Mouse (Mus musculus): Measurements from ENCODE around the gene Mtfr2. TPM values are rescaled to one million over a fixed set of nuclear protein-coding genes. Genes with fewer than 3 reads are reported as not detected.

Mtfr2 gene
- total RNA-seq, 2 experiments from 2014 or later = 1.8 to 2.4 TPM

GRCm38 (mm10) chr10:20377621-20378020 lies 30.1 kb downstream of the Mtfr2 start:
- DNase-seq (ENCODE audit: low spot score in 2 of 2) = no peak

GRCm38 (mm10) chr10:20379071-20379735 lies 31.6 kb downstream of the Mtfr2 start:
- DNase-seq (ENCODE audit: low spot score in 2 of 2) = peak in 1 of 2 experiments; percentile 18

- DNase-seq (ENCODE audit: low spot score in 2 of 2) = no peak
Observed at GRCm38 (mm10) chr10:20380798-20381197, 33.2 kb downstream of the Mtfr2 start.

- no peak for DNase-seq (ENCODE audit: low spot score in 2 of 2)
Observed at GRCm38 (mm10) chr10:20381352-20381751, 33.8 kb downstream of the Mtfr2 start.

GRCm38 (mm10) chr10:20382807-20383419 lies 35.3 kb downstream of the Mtfr2 start:
- no peak for DNase-seq (ENCODE audit: low spot score in 2 of 2)

GRCm38 (mm10) chr10:20390568-20390967 lies 43.0 kb downstream of the Mtfr2 start:
- DNase-seq (ENCODE audit: low spot score in 2 of 2) = no peak

GRCm38 (mm10) chr10:20394815-20395214 lies 47.2 kb downstream of the Mtfr2 start:
- no peak for DNase-seq (ENCODE audit: low spot score in 2 of 2)

- DNase-seq (ENCODE audit: low spot score in 2 of 2) = no peak
Observed at GRCm38 (mm10) chr10:20395778-20396177, 48.2 kb downstream of the Mtfr2 start.

GRCm38 (mm10) chr10:20398224-20398623 lies 50.7 kb downstream of the Mtfr2 start:
- no peak for DNase-seq (ENCODE audit: low spot score in 2 of 2)

GRCm38 (mm10) chr10:20398641-20399390 lies 51.2 kb downstream of the Mtfr2 start:
- no peak for DNase-seq (ENCODE audit: low spot score in 2 of 2)

- no peak for DNase-seq (ENCODE audit: low spot score in 2 of 2)
Observed at GRCm38 (mm10) chr10:20400406-20400805, 52.8 kb downstream of the Mtfr2 start.

- no peak for DNase-seq (ENCODE audit: low spot score in 2 of 2)
Observed at GRCm38 (mm10) chr10:20402941-20403340, 55.4 kb downstream of the Mtfr2 start.

- DNase-seq (ENCODE audit: low spot score in 2 of 2) = peak in 1 of 2 experiments; percentile 32
Observed at GRCm38 (mm10) chr10:20405471-20405870, 57.9 kb downstream of the Mtfr2 start.

GRCm38 (mm10) chr10:20408336-20408735 lies 60.8 kb downstream of the Mtfr2 start:
- DNase-seq (ENCODE audit: low spot score in 2 of 2) = no peak

GRCm38 (mm10) chr10:20409181-20409580 lies 61.6 kb downstream of the Mtfr2 start:
- no peak for DNase-seq (ENCODE audit: low spot score in 2 of 2)

Other genes starting within 250 kb of the Mtfr2 start
- gene Map7, start 199.3 kb upstream of the Mtfr2 start, total RNA-seq (2021) = 1 to 10 TPM; 2.2 to 2.5 TPM
- gene Bclaf1, start 35.3 kb upstream of the Mtfr2 start, total RNA-seq (2021) = 100 to 1,000 TPM in 1 of 2 experiments, 10 to 100 TPM in 1; 85.0 to 101 TPM